ENCODE assay signal across 7 mouse cellular contexts in the genomic region with DNA sequence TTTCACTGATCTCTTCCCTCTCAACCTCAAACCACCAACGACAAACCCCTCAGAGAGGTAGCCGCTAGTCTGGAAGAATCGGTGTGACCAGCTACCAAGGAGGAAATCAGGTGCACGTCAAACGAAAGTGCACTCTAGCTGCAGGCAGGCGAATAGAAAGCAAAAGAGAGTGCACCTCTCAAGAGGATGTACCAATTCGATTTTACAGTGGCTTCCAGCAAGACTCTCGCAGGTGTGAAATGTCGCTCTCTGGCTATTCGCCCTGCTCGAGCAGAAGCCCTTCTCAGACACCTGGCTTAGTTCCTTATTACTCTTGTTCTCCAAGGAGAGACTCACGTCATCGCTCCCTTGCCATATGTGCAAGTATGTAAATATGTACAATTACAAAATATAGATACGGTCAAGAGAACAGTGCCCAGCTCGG. TPM values are rescaled to one million over a fixed set of nuclear protein-coding genes. Genes with fewer than 3 reads are reported as not detected.
A peak's percentile ranks its signal among the peaks of the same experiment; 100 is the strongest.
DNase-seq lines count a peak whose midpoint lies in the region; ATAC-seq lines count a peak whose summit lies in the region.

A gene (minus strand): TSS at position 336 of the 424 bp plus-strand sequence.

- peak within 1 kb of the TSS; percentile 59 for H3K4me3 ChIP-seq in embryonic facial prominence, embryonic 11.5 days (ENCODE audit: low read depth, low read length)
- H3K4me3 ChIP-seq in hindbrain, embryonic 12.5 days: peak within 1 kb of the TSS; percentile 51
- peak within 1 kb of the TSS; percentile 46 for H3K4me3 ChIP-seq in midbrain, embryonic 11.5 days (ENCODE audit: low read depth, low read length)
- peak within 1 kb of the TSS; percentile 56 for H3K4me3 ChIP-seq in stomach, embryonic 15.5 days (replicated peaks)

- H3K4me1 ChIP-seq in embryonic facial prominence, embryonic 11.5 days (ENCODE audit: control insufficient read depth, insufficient read depth, low read length): peaks cover 2% of the 10 kb centered on the region
- peaks cover 11% of the 10 kb centered on the region; the same call in 1 of the 2 replicates for H3K4me1 ChIP-seq in hindbrain, embryonic 12.5 days
- 0 out of 2 replicates have a peak, but pooled peaks cover 5% of the 10 kb centered on the region for H3K4me1 ChIP-seq in midbrain, embryonic 11.5 days (ENCODE audit: control insufficient read depth, insufficient read depth, low read length)
- peaks cover 4% of the 10 kb centered on the region; the same call in 1 of the 2 replicates for H3K4me1 ChIP-seq in stomach, embryonic 15.5 days

- 8% methylated on average over 15 of the region's 15 CpGs for WGBS in embryonic facial prominence, embryonic 11.5 days
- WGBS in hindbrain, embryonic 12.5 days: 8% methylated on average over 15 of the region's 15 CpGs
- WGBS in midbrain, embryonic 11.5 days: 6% methylated on average over 15 of the region's 15 CpGs
- 5% methylated on average over 15 of the region's 15 CpGs for WGBS in stomach, embryonic 15.5 days

- H3K27ac ChIP-seq in embryonic facial prominence, embryonic 11.5 days (replicated peaks; ENCODE audit: low read depth, low read length): no peak within 1 kb of the TSS
- no peak within 1 kb of the TSS for H3K27ac ChIP-seq in hindbrain, embryonic 12.5 days
- H3K27ac ChIP-seq in midbrain, embryonic 11.5 days (ENCODE audit: low read depth, low read length): no peak within 1 kb of the TSS
- H3K27ac ChIP-seq in stomach, embryonic 15.5 days: peak within 1 kb of the TSS; percentile 55; the same call in 1 of the 2 replicates

- intact Hi-C loops in left cerebral cortex, postnatal 4 days (cut with DNase I): no loop called here

- ATAC-seq in CD4-positive, CD25-positive, alpha-beta regulatory T cell, adult 4 months: peak; percentile 90
- no peak for ATAC-seq in embryonic facial prominence, embryonic 11.5 days (replicated peaks; ENCODE audit: insufficient number of reproducible peaks, low FRiP score, low TSS enrichment, low read depth)
- no peak for ATAC-seq in hindbrain, embryonic 12.5 days (ENCODE audit: low FRiP score)
- ATAC-seq in midbrain, embryonic 11.5 days (ENCODE audit: low FRiP score): no peak
- peak; percentile 58; the same call in 1 of the 2 replicates for ATAC-seq in stomach, embryonic 15.5 days (ENCODE audit: insufficient read depth, low FRiP score, low read depth)

- peaks cover 4% of the 10 kb centered on the region; the same call in 1 of the 2 replicates for H3K27me3 ChIP-seq in embryonic facial prominence, embryonic 11.5 days (ENCODE audit: control insufficient read depth, insufficient read depth, low read length)
- H3K27me3 ChIP-seq in hindbrain, embryonic 12.5 days: peaks cover 35% of the 10 kb centered on the region
- H3K27me3 ChIP-seq in midbrain, embryonic 11.5 days (ENCODE audit: control insufficient read depth, insufficient read depth, low read length): peaks cover 25% of the 10 kb centered on the region
- no peaks in the 10 kb centered on the region; the same call in 1 of the 2 replicates for H3K27me3 ChIP-seq in stomach, embryonic 15.5 days (replicated peaks)

- H3K9ac ChIP-seq in embryonic facial prominence, embryonic 11.5 days (replicated peaks; ENCODE audit: low read length): peak within 1 kb of the TSS; percentile 46
- peak within 1 kb of the TSS; percentile 58 for H3K9ac ChIP-seq in hindbrain, embryonic 12.5 days
- peak within 1 kb of the TSS; percentile 63 for H3K9ac ChIP-seq in midbrain, embryonic 11.5 days (ENCODE audit: low read length)
- H3K9ac ChIP-seq in stomach, embryonic 15.5 days: peak within 1 kb of the TSS; percentile 59

- DNase-seq in Muller cell, postnatal 12 days (ENCODE audit: inconsistent ontology term): peak; percentile 6
- peak; percentile 18 for DNase-seq in embryonic facial prominence, embryonic 11.5 days (ENCODE audit: low spot score)
- no peak for DNase-seq in left cerebral cortex, postnatal 4 days
- no peak for DNase-seq in midbrain, embryonic 11.5 days (ENCODE audit: low spot score, missing footprints)

- H3K9me3 ChIP-seq in embryonic facial prominence, embryonic 11.5 days (replicated peaks; ENCODE audit: control insufficient read depth, low read length): no peaks in the 10 kb centered on the region; the same call in 1 of the 2 replicates
- H3K9me3 ChIP-seq in hindbrain, embryonic 12.5 days (replicated peaks): no peaks in the 10 kb centered on the region
- peaks cover 5% of the 10 kb centered on the region; the same call in 1 of the 2 replicates for H3K9me3 ChIP-seq in midbrain, embryonic 11.5 days (ENCODE audit: control insufficient read depth, low read length)
- H3K9me3 ChIP-seq in stomach, embryonic 15.5 days: no peaks in the 10 kb centered on the region

- peak within 1 kb of the TSS; percentile 95 for H3K4me2 ChIP-seq in embryonic facial prominence, embryonic 11.5 days (ENCODE audit: low read depth, low read length)
- H3K4me2 ChIP-seq in hindbrain, embryonic 12.5 days (replicated peaks): peak within 1 kb of the TSS; percentile 83
- H3K4me2 ChIP-seq in midbrain, embryonic 11.5 days: peak within 1 kb of the TSS; percentile 95
- peak within 1 kb of the TSS; percentile 97 for H3K4me2 ChIP-seq in stomach, embryonic 15.5 days

- H3K36me3 ChIP-seq in embryonic facial prominence, embryonic 11.5 days (replicated peaks; ENCODE audit: control insufficient read depth, insufficient read depth, low read depth, low read length): no peaks in the 10 kb centered on the region
- H3K36me3 ChIP-seq in hindbrain, embryonic 12.5 days: no peaks in the 10 kb centered on the region
- H3K36me3 ChIP-seq in midbrain, embryonic 11.5 days (ENCODE audit: control insufficient read depth, insufficient read depth, low read length): no peaks in the 10 kb centered on the region
- H3K36me3 ChIP-seq in stomach, embryonic 15.5 days: no peaks in the 10 kb centered on the region

RNA-seq across cellular contexts. Expression of the gene that starts here (rescaled TPM):
- polyA plus RNA-seq in CD4-positive, CD25-positive, alpha-beta regulatory T cell, adult 4 months (2017; shearing (Covaris generic)): 10 to 100 TPM; 34.7 to 38.8 TPM
- polyA plus RNA-seq in embryonic facial prominence, embryonic 11.5 days (2014; fragmentation: Nextera tagmentation; extraction: Ambion mirVana): 0.42 and 0.89 TPM in 2 replicates
- polyA plus RNA-seq in hindbrain, embryonic 12.5 days (2016; fragmentation: Nextera tagmentation; extraction: Ambion mirVana): 0.42 and 0.71 TPM in 2 replicates
- 10 to 100 TPM; 16.0 to 17.9 TPM for total RNA-seq in left cerebral cortex, postnatal 4 days (2021)
- polyA plus RNA-seq in midbrain, embryonic 11.5 days (2014; fragmentation: Nextera tagmentation; extraction: Ambion mirVana): 0.15 and 0.31 TPM in 2 replicates
- polyA plus RNA-seq in stomach, embryonic 15.5 days (2015; fragmentation: Nextera tagmentation; extraction: Ambion mirVana): 3.8 and 4.7 TPM in 2 replicates

Comparison
In these comparisons a context has a peak if more than half of its experiments do, and no peak if none do; other contexts are left out.
1. Peak in DNase-seq, H3K4me3 ChIP-seq, H3K9ac ChIP-seq and H3K4me2 ChIP-seq in embryonic facial prominence, embryonic 11.5 days; RNA of the gene not detected or under 1 TPM.
2. ATAC-seq: peak in CD4-positive, CD25-positive, alpha-beta regulatory T cell, adult 4 months (single experiment) and stomach, embryonic 15.5 days (single experiment); none in embryonic facial prominence, embryonic 11.5 days (single experiment), hindbrain, embryonic 12.5 days (single experiment) and midbrain, embryonic 11.5 days (single experiment).
3. Peak in every context shown above with its lines, with median percentiles within 50 percentile points of each other: H3K4me2 ChIP-seq, H3K4me3 ChIP-seq and H3K9ac ChIP-seq.